Mouse (Mus musculus) forebrain, embryonic 10.5 days (tissue): Measurements from ENCODE around the gene Fxyd2. TPM values are rescaled to one million over a fixed set of nuclear protein-coding genes. Genes with fewer than 3 reads are reported as not detected.
A peak's percentile ranks its signal among the peaks of the same experiment; 100 is the strongest.

Source experiments
- DNase-seq: peaks from one replicate; pipeline ENCODE4 v3.0.0-alpha.2; 2017; ENCODE audit warnings: low spot score; ENCODE audit errors: extremely low spot score
- H3K27ac ChIP-seq: fragments of 300-500 bp; sonication (generic); 2 replicates; pipeline ENCODE4 v1.5.1; 2016; ENCODE audit warnings: mild to moderate bottlenecking
- H3K27me3 ChIP-seq: fragments of 300-500 bp; sonication (generic); 2 replicates; pipeline ENCODE4 v1.6.1; 2016; ENCODE audit warnings: mild to moderate bottlenecking; ENCODE audit not compliant: poor library complexity, severe bottlenecking
- H3K36me3 ChIP-seq: fragments of 300-500 bp; sonication (generic); replicated peaks from 2 replicates; pipeline ENCODE4 v1.6.1; 2016; ENCODE audit warnings: mild to moderate bottlenecking, moderate library complexity
- H3K4me1 ChIP-seq: fragments of 300-500 bp; sonication (generic); 2 replicates; pipeline ENCODE4 v1.6.1; 2016
- H3K4me3 ChIP-seq: fragments of 300-500 bp; sonication (generic); 2 replicates; pipeline ENCODE4 v1.5.1; 2016; ENCODE audit warnings: mild to moderate bottlenecking, moderate library complexity
- H3K9me3 ChIP-seq: fragments of 300-500 bp; sonication (generic); 2 replicates; pipeline ENCODE4 v1.6.1; 2016; ENCODE audit warnings: mild to moderate bottlenecking, moderate library complexity
- WGBS: fragments of 180-500 bp; shearing (Covaris S2); methylation state at CpG from one replicate; pipeline ENCODE4 v1.1.7; 2016; 5-methylcytosine and 5-hydroxymethylcytosine counted together
- polyA plus RNA-seq: library from polyadenylated mRNA; unstranded; fragments of >200 nt; fragmentation: Nextera tagmentation; extraction: Ambion mirVana; gene quantifications from 2 replicates; pipeline ENCODE4 v1.2.1, GENCODE M21; 2016

Gene Fxyd2
- polyA plus RNA-seq, 1 experiment from 2014 or later = 1.2 TPM

- no peak overlapping the region for H3K27ac ChIP-seq
- no peak overlapping the region for H3K4me3 ChIP-seq
- H3K9me3 ChIP-seq = no peaks in the 10 kb centered on the region
- DNase-seq = no peak
- H3K36me3 ChIP-seq = peaks cover 66% of the 10 kb centered on the region
- no peaks in the 10 kb centered on the region for H3K27me3 ChIP-seq
- H3K4me1 ChIP-seq = peaks cover 37% of the 10 kb centered on the region
- 87% methylated on average over 6 of the region's 6 CpGs for WGBS
Measured at GRCm38 (mm10) chr9:45374988-45375502, 24.4 kb upstream of the Fxyd2 start.

- 92% methylated on average over 4 of the region's 4 CpGs for WGBS
- H3K9me3 ChIP-seq = no peaks in the 10 kb centered on the region
- H3K27ac ChIP-seq = no peak overlapping the region
- peaks cover 76% of the 10 kb centered on the region for H3K36me3 ChIP-seq
- H3K4me3 ChIP-seq = no peak overlapping the region
- no peaks in the 10 kb centered on the region for H3K27me3 ChIP-seq
- H3K4me1 ChIP-seq = peaks cover 34% of the 10 kb centered on the region
- DNase-seq = no peak
Measured at GRCm38 (mm10) chr9:45376427-45376826, 23.0 kb upstream of the Fxyd2 start.

DNA sequence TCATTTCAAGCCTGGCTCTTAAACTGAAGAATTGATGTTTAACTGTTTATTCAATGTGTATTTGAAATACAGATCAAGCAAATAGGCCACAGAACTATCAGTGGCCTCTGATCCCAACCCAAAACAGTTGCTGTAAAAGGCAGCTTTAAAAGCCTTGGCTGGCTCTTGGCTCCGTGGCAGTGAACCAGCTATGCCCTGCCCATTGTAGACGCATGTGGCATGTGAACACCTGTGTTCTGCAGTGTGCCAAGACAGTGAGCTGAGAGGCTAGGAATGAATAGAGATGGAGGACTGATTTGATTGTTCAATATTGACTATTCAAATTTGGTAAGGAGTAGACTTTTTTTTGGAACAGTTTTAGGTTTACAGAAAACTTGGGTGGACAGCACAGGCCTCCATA lies 22.6 kb upstream of the Fxyd2 start:
- peaks cover 81% of the 10 kb centered on the region for H3K36me3 ChIP-seq

DNA sequence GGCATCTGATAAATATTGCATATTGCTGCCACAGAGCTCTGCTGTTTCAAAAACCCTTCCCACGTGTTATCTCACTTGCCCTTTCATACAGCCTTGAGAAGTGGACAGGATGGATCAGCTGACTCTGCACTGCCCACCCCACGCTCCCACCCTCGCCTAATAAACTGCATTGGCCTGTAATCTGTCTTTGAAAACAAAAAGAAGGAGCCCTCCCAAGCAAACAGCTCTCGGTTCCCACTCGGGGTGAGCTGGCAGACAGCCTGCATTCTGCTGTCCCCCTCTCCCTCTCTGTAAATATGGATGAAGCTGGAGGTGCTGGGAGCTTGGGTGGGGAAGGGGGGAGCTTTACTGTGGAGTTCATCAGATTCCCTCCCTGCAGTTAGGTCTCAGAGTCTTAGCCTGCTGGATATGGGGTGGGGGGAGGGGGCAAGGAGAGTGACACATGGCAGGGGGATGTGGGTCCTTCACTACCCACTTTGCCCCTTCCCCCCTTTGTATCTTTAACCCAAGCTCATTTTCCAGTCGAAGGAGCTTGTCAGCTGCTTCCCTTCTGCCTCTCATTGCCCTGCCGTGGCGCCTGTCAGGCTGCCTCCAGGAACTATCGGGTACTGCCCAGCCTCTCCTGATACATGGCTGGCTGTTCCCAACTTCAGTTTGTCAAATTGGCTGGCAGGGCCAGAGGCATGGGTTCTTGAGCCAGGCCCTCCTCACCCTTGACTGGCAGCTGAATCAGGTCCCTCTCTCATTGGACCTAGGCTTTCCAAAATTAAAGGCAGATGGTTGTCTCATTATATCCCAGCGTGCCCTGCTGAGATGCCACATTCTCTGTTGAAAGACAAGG lies 18.8 kb upstream of the Fxyd2 start:
- H3K27ac ChIP-seq = 0 out of 2 replicates have a peak overlapping the region, but pooled peaks have one; percentile 8
- 77% methylated on average over 10 of the region's 10 CpGs for WGBS

More for the DNA sequence above, 22.6 kb upstream of the Fxyd2 start:
- Histone ChIP-seq H3K27ac (no peak overlapping the region), H3K4me3 (no peak overlapping the region), H3K9me3 (no peaks in the 10 kb centered on the region), H3K27me3 (no peaks in the 10 kb centered on the region), H3K4me1 (peaks cover 30% of the 10 kb centered on the region)
- WGBS = 91% methylated on average over 2 of the region's 2 CpGs
- DNase-seq = no peak

GRCm38 (mm10) chr9:45382336-45382735 lies 17.1 kb upstream of the Fxyd2 start:
- H3K9me3 ChIP-seq = no peaks in the 10 kb centered on the region

More for the DNA sequence above, 18.8 kb upstream of the Fxyd2 start:
- Histone ChIP-seq H3K4me1 (peaks cover 12% of the 10 kb centered on the region), H3K27me3 (no peaks in the 10 kb centered on the region), H3K36me3 (peaks cover 74% of the 10 kb centered on the region), H3K4me3 (no peak overlapping the region), H3K9me3 (no peaks in the 10 kb centered on the region)
- no peak for DNase-seq

DNA sequence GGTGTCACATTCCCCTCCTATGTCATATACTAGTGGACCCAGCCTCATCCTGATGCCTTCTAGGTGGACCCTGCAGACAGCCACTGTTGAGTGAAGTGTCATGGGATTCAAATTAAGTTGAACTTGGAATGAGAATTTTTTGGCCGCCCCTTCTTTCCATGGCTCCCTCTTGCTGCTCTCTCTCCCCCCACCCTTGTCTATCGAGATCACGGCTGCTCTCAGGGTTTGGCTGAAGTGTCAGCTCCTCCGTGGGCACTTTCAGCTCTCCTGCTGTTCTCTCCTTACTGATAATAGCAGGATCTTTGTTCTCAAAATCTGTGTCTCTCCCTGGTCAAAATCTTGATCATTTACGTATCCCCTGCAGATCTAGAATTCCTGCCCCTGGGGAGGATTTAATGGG lies 16.6 kb upstream of the Fxyd2 start:
- no peak overlapping the region for H3K27ac ChIP-seq
- no peaks in the 10 kb centered on the region for H3K27me3 ChIP-seq
- H3K4me1 ChIP-seq = peaks cover 12% of the 10 kb centered on the region
- no peaks in the 10 kb centered on the region for H3K9me3 ChIP-seq
- peaks cover 52% of the 10 kb centered on the region for H3K36me3 ChIP-seq
- DNase-seq = no peak
- H3K4me3 ChIP-seq = no peak overlapping the region
- 84% methylated on average over 5 of the region's 5 CpGs for WGBS

More at GRCm38 (mm10) chr9:45382336-45382735, 17.1 kb upstream of the Fxyd2 start:
- DNase-seq = no peak
- H3K27ac ChIP-seq = no peak overlapping the region
- no peak overlapping the region for H3K4me3 ChIP-seq
- peaks cover 12% of the 10 kb centered on the region for H3K4me1 ChIP-seq
- no peaks in the 10 kb centered on the region for H3K27me3 ChIP-seq
- WGBS = 75% methylated on average over 5 of the region's 5 CpGs
- peaks cover 57% of the 10 kb centered on the region for H3K36me3 ChIP-seq

DNA sequence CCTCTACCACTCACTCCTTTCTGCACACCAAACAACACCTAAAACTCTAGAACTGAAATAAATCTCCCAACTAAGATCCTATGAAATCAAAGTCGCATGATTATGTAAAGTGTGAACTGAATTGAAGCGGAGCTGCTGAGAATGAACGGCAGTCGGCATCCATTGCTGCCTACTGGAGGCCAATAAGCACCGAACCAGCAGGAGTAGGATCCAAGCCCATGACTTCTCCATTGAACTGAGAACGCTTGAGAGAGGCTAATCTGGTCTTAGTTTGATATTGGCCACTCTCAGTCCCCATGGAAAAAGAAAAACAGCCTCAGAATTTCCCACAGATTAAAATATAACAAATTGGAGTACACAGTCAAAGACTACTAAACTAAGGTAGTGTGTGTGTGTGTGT lies 15.6 kb upstream of the Fxyd2 start:
- H3K4me3 ChIP-seq = no peak overlapping the region
- WGBS = 92% methylated on average over 6 of the region's 6 CpGs
- H3K36me3 ChIP-seq = peaks cover 45% of the 10 kb centered on the region
- H3K4me1 ChIP-seq = peaks cover 12% of the 10 kb centered on the region
- H3K9me3 ChIP-seq = no peaks in the 10 kb centered on the region
- no peak overlapping the region for H3K27ac ChIP-seq
- DNase-seq = no peak
- H3K27me3 ChIP-seq = no peaks in the 10 kb centered on the region

DNA sequence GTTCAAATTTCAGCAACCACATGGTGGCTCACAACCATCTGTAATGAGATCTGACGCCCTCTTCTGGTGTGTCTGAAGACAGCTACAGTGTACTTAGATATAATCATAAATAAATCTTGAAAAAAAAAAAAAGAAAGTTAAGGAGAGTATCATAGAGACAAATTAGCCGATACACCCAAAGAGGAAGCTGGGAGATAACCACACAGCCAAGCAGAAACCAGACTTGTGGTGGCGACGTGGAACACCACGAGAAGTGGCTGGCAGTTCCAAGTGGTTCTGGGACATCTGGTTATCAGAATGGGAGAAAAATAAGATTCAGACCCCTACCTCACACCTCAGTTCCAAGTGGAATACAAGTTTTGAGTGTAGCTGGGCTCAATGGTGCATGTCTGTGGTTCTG lies 12.8 kb upstream of the Fxyd2 start:
- WGBS = 89% methylated on average over 5 of the region's 5 CpGs
- no peak overlapping the region for H3K27ac ChIP-seq

GRCm38 (mm10) chr9:45388385-45388994 lies 11.0 kb upstream of the Fxyd2 start:
- 54% methylated on average over 12 of the region's 12 CpGs for WGBS
- peak; percentile 80 for DNase-seq
- Histone ChIP-seq H3K27ac (no peak overlapping the region), H3K4me1 (no peaks in the 10 kb centered on the region), H3K27me3 (no peaks in the 10 kb centered on the region), H3K36me3 (peaks cover 37% of the 10 kb centered on the region), H3K4me3 (no peak overlapping the region), H3K9me3 (no peaks in the 10 kb centered on the region)

More for the DNA sequence above, 12.8 kb upstream of the Fxyd2 start:
- no peak overlapping the region for H3K4me3 ChIP-seq
- no peak for DNase-seq
- no peaks in the 10 kb centered on the region for H3K27me3 ChIP-seq
- no peaks in the 10 kb centered on the region for H3K4me1 ChIP-seq
- peaks cover 30% of the 10 kb centered on the region for H3K36me3 ChIP-seq
- no peaks in the 10 kb centered on the region for H3K9me3 ChIP-seq

GRCm38 (mm10) chr9:45389596-45389995 lies 9.9 kb upstream of the Fxyd2 start:
- no peaks in the 10 kb centered on the region for H3K27me3 ChIP-seq
- WGBS = 93% methylated on average over 8 of the region's 8 CpGs

DNA sequence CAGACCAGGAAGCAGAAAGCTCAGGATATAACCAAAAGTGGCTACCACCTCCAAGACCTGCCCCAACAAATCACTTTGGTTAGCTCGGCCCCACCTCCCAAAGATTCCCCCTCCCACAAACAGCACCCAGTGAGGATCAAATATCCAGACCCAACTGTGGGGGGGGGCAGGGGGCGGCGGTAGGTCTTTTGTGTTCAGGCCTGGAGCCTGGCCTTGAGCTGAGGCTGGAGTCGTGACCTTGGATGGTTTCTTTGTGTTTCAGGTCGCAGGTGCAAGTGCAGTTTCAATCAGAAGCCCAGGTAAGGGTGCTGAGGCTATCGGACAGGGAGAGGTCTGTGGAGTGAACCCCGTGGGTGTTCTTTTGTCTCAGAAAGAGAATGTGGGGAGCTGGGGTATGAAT lies 8.2 kb upstream of the Fxyd2 start:
- H3K9me3 ChIP-seq = no peaks in the 10 kb centered on the region
- H3K27ac ChIP-seq = no peak overlapping the region
- H3K4me3 ChIP-seq = no peak overlapping the region
- no peaks in the 10 kb centered on the region for H3K4me1 ChIP-seq
- H3K27me3 ChIP-seq = no peaks in the 10 kb centered on the region
- WGBS = 78% methylated on average over 7 of the region's 7 CpGs
- H3K36me3 ChIP-seq = peaks cover 52% of the 10 kb centered on the region
- no peak for DNase-seq

More at GRCm38 (mm10) chr9:45389596-45389995, 9.9 kb upstream of the Fxyd2 start:
- H3K36me3 ChIP-seq = peaks cover 39% of the 10 kb centered on the region
- no peak overlapping the region for H3K27ac ChIP-seq
- no peaks in the 10 kb centered on the region for H3K9me3 ChIP-seq
- no peak for DNase-seq
- H3K4me3 ChIP-seq = no peak overlapping the region
- no peaks in the 10 kb centered on the region for H3K4me1 ChIP-seq

DNA sequence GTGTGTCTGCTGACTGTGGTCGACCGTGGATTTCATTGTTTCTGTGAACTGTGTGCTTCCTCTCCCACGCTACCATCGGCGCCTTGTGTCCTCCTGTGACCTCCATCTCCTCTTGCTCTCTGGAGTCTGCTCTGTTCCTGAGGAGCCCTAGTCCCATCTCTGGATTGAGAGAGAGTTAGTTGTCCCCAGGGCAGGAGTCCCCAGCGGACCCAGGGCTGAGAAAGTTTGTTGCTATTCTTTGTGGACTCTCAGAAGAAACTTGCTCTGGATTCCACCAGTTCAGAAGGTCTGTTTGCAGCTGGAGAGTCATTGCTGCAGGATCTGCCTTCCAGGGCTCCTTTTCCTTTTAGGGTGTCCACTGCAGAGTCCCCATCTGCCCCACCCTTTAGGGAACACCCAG lies 4.3 kb upstream of the Fxyd2 start:
- no peaks in the 10 kb centered on the region for H3K27me3 ChIP-seq
- no peak overlapping the region for H3K4me3 ChIP-seq
- H3K27ac ChIP-seq = no peak overlapping the region
- no peaks in the 10 kb centered on the region for H3K9me3 ChIP-seq
- DNase-seq = no peak
- 88% methylated on average over 6 of the region's 6 CpGs for WGBS
- H3K36me3 ChIP-seq = peaks cover 52% of the 10 kb centered on the region
- no peaks in the 10 kb centered on the region for H3K4me1 ChIP-seq

DNA sequence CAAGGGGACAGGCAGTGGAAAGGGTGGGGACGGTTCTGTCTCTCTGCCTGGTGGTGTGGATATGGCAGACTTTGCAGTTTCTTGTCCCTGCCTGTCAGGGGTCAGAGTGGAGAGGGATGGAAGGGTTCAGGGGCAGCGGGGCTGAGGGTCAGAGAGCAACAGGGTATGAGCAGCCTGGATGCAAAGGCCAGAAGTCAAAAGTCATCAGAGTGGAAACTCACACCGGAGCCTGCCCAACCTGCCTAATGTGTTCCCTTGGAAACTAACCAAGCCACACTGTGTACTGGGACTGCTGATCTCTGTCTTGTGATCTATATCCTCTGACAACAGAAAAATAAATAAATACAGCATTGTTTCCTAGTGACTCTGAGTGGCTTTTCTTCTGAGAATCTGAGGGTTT lies 3.7 kb upstream of the Fxyd2 start:
- 74% methylated on average over 3 of the region's 3 CpGs for WGBS
- no peaks in the 10 kb centered on the region for H3K4me1 ChIP-seq
- H3K36me3 ChIP-seq = peaks cover 48% of the 10 kb centered on the region
- DNase-seq = no peak
- no peak overlapping the region for H3K4me3 ChIP-seq
- H3K27me3 ChIP-seq = no peaks in the 10 kb centered on the region
- no peak overlapping the region for H3K27ac ChIP-seq
- no peaks in the 10 kb centered on the region for H3K9me3 ChIP-seq
